Comparison of ENCODE assay signal across 8 mouse cellular contexts in genomic region chr10:5841369-5841768, GRCm38 (mm10). TPM values are rescaled to one million over a fixed set of nuclear protein-coding genes. Genes with fewer than 3 reads are reported as not detected.
DNase-seq lines count a peak whose midpoint lies in the region; ATAC-seq and TF ChIP-seq lines count a peak whose summit lies in the region.

No protein-coding gene starts in this region.

- no peak for TF ChIP-seq POLR2A in limb, embryonic 14.5 days (IDR thresholded peaks at IDR 0.05; ENCODE audit: borderline replicate concordance, extremely low read depth, insufficient read depth, insufficient read length)
- no peak for TF ChIP-seq POLR2A in spleen, adult 2 months (IDR thresholded peaks at IDR 0.05; ENCODE audit: low read depth, low read length)

- H3K36me3 ChIP-seq in forebrain, embryonic 14.5 days (ENCODE audit: control insufficient read depth, insufficient read depth, low read length) = no peaks in the 10 kb centered on the region
- no peaks in the 10 kb centered on the region for H3K36me3 ChIP-seq in forebrain, embryonic 11.5 days (ENCODE audit: control insufficient read depth, insufficient read depth, low read length)
- no peaks in the 10 kb centered on the region for H3K36me3 ChIP-seq in midbrain, embryonic 10.5 days
- H3K36me3 ChIP-seq in midbrain, embryonic 11.5 days (ENCODE audit: control insufficient read depth, insufficient read depth, low read length) = no peaks in the 10 kb centered on the region
- no peaks in the 10 kb centered on the region for H3K36me3 ChIP-seq in embryonic facial prominence, embryonic 14.5 days (ENCODE audit: control insufficient read depth, insufficient read depth, low read length)
- no peaks in the 10 kb centered on the region for H3K36me3 ChIP-seq in limb, embryonic 14.5 days (ENCODE audit: control insufficient read depth, insufficient read depth, low read length)
- no peaks in the 10 kb centered on the region for H3K36me3 ChIP-seq in spleen, adult 2 months (ENCODE audit: control insufficient read depth, insufficient read depth, low read length)

- H3K9ac ChIP-seq in forebrain, embryonic 14.5 days (ENCODE audit: low read length) = no peak overlapping the region
- no peak overlapping the region for H3K9ac ChIP-seq in forebrain, embryonic 11.5 days (ENCODE audit: low read length)
- no peak overlapping the region for H3K9ac ChIP-seq in midbrain, embryonic 11.5 days (ENCODE audit: low read length)
- no peak overlapping the region for H3K9ac ChIP-seq in embryonic facial prominence, embryonic 14.5 days (ENCODE audit: low read depth, low read length)
- no peak overlapping the region for H3K9ac ChIP-seq in limb, embryonic 14.5 days (ENCODE audit: low read depth, low read length, severe bottlenecking)

- DNase-seq in forebrain, embryonic 14.5 days (ENCODE audit: low spot score) = peak; percentile 75
- no peak for DNase-seq in forebrain, embryonic 11.5 days (ENCODE audit: low spot score)
- DNase-seq in midbrain, embryonic 10.5 days (ENCODE audit: low spot score) = peak; percentile 37
- no peak for DNase-seq in midbrain, embryonic 11.5 days (ENCODE audit: low spot score, missing footprints)
- DNase-seq in adipocyte (ENCODE audit: low spot score) = peak; percentile 77
- peak; percentile 83 for DNase-seq in embryonic facial prominence, embryonic 14.5 days (ENCODE audit: low spot score)
- DNase-seq in limb, embryonic 14.5 days (ENCODE audit: low spot score) = peak; percentile 79
- DNase-seq in spleen, adult 2 months (ENCODE audit: low read depth in 1 of 2, low spot score in 2 of 2) = peak; percentile 58 to 59

- H3K4me2 ChIP-seq in forebrain, embryonic 14.5 days (ENCODE audit: low read length) = no peak overlapping the region
- no peak overlapping the region for H3K4me2 ChIP-seq in forebrain, embryonic 11.5 days (ENCODE audit: low read depth, low read length, severe bottlenecking)
- no peak overlapping the region for H3K4me2 ChIP-seq in midbrain, embryonic 11.5 days
- no peak overlapping the region for H3K4me2 ChIP-seq in embryonic facial prominence, embryonic 14.5 days (ENCODE audit: low read depth, low read length)
- no peak overlapping the region for H3K4me2 ChIP-seq in limb, embryonic 14.5 days (replicated peaks; ENCODE audit: low read depth, low read length, severe bottlenecking)

- H3K4me3 ChIP-seq in forebrain, embryonic 14.5 days (ENCODE audit: low read depth, low read length) = no peak overlapping the region
- H3K4me3 ChIP-seq in forebrain, embryonic 11.5 days (ENCODE audit: low read depth, low read length) = no peak overlapping the region
- H3K4me3 ChIP-seq in midbrain, embryonic 10.5 days = no peak overlapping the region
- no peak overlapping the region for H3K4me3 ChIP-seq in midbrain, embryonic 11.5 days (ENCODE audit: low read depth, low read length)
- no peak overlapping the region for H3K4me3 ChIP-seq in embryonic facial prominence, embryonic 14.5 days (ENCODE audit: low read depth, low read length)
- no peak overlapping the region for H3K4me3 ChIP-seq in limb, embryonic 14.5 days (replicated peaks; ENCODE audit: low read length)
- no peak overlapping the region for H3K4me3 ChIP-seq in spleen, adult 2 months (ENCODE audit: extremely low read depth, insufficient read depth, insufficient read length)

- H3K4me1 ChIP-seq in forebrain, embryonic 14.5 days (ENCODE audit: control insufficient read depth, insufficient read depth, low read length) = no peaks in the 10 kb centered on the region
- no peaks in the 10 kb centered on the region for H3K4me1 ChIP-seq in forebrain, embryonic 11.5 days (replicated peaks; ENCODE audit: control insufficient read depth, insufficient read depth, low read length)
- no peaks in the 10 kb centered on the region for H3K4me1 ChIP-seq in midbrain, embryonic 10.5 days
- H3K4me1 ChIP-seq in midbrain, embryonic 11.5 days (ENCODE audit: control insufficient read depth, insufficient read depth, low read length) = no peaks in the 10 kb centered on the region
- H3K4me1 ChIP-seq in embryonic facial prominence, embryonic 14.5 days (ENCODE audit: control insufficient read depth, insufficient read depth, low read length) = no peaks in the 10 kb centered on the region
- no peaks in the 10 kb centered on the region for H3K4me1 ChIP-seq in limb, embryonic 14.5 days (ENCODE audit: control insufficient read depth, insufficient read depth, low read length)
- H3K4me1 ChIP-seq in spleen, adult 2 months (ENCODE audit: control insufficient read depth, insufficient read depth, insufficient read length) = no peaks in the 10 kb centered on the region

- H3K27ac ChIP-seq in forebrain, embryonic 14.5 days (ENCODE audit: low read depth, low read length) = no peak overlapping the region
- no peak overlapping the region for H3K27ac ChIP-seq in forebrain, embryonic 11.5 days (ENCODE audit: low read depth, low read length)
- H3K27ac ChIP-seq in midbrain, embryonic 10.5 days (replicated peaks) = no peak overlapping the region
- H3K27ac ChIP-seq in midbrain, embryonic 11.5 days (ENCODE audit: low read depth, low read length) = no peak overlapping the region
- no peak overlapping the region for H3K27ac ChIP-seq in embryonic facial prominence, embryonic 14.5 days (replicated peaks; ENCODE audit: low read depth, low read length)
- no peak overlapping the region for H3K27ac ChIP-seq in limb, embryonic 14.5 days (replicated peaks; ENCODE audit: low read depth, low read length)
- no peak overlapping the region for H3K27ac ChIP-seq in spleen, adult 2 months (ENCODE audit: insufficient read depth, low read length)

- WGBS in forebrain, embryonic 14.5 days = 80% methylated on average over 4 of the region's 4 CpGs
- WGBS in forebrain, embryonic 11.5 days = 88% methylated on average over 4 of the region's 4 CpGs
- 77% methylated on average over 4 of the region's 4 CpGs for WGBS in midbrain, embryonic 10.5 days
- WGBS in midbrain, embryonic 11.5 days = 82% methylated on average over 4 of the region's 4 CpGs
- 83% methylated on average over 4 of the region's 4 CpGs for WGBS in embryonic facial prominence, embryonic 14.5 days
- WGBS in limb, embryonic 14.5 days = 88% methylated on average over 4 of the region's 4 CpGs
- WGBS in spleen, adult 2 months = 81% methylated on average over 4 of the region's 4 CpGs

- no peaks in the 10 kb centered on the region for H3K9me3 ChIP-seq in forebrain, embryonic 14.5 days (replicated peaks; ENCODE audit: control insufficient read depth, low read length)
- H3K9me3 ChIP-seq in forebrain, embryonic 11.5 days (ENCODE audit: control insufficient read depth, low read length) = no peaks in the 10 kb centered on the region
- H3K9me3 ChIP-seq in midbrain, embryonic 10.5 days (replicated peaks) = no peaks in the 10 kb centered on the region
- H3K9me3 ChIP-seq in midbrain, embryonic 11.5 days (ENCODE audit: control insufficient read depth, low read length) = no peaks in the 10 kb centered on the region
- no peaks in the 10 kb centered on the region for H3K9me3 ChIP-seq in embryonic facial prominence, embryonic 14.5 days (ENCODE audit: control insufficient read depth, low read length)
- H3K9me3 ChIP-seq in limb, embryonic 14.5 days (ENCODE audit: control insufficient read depth, low read length) = no peaks in the 10 kb centered on the region

- TF ChIP-seq CTCF in spleen, adult 2 months (IDR thresholded peaks at IDR 0.05; ENCODE audit: extremely low read depth, insufficient read depth, insufficient read length, insufficient replicate concordance) = peak; percentile 29; the same call in 1 of the 2 replicates

- no peaks in the 10 kb centered on the region for H3K27me3 ChIP-seq in forebrain, embryonic 14.5 days (replicated peaks; ENCODE audit: control insufficient read depth, insufficient read depth, low read length)
- H3K27me3 ChIP-seq in forebrain, embryonic 11.5 days (ENCODE audit: control insufficient read depth, insufficient read depth, low read length) = no peaks in the 10 kb centered on the region
- H3K27me3 ChIP-seq in midbrain, embryonic 10.5 days (ENCODE audit: low read depth, poor library complexity, severe bottlenecking) = no peaks in the 10 kb centered on the region
- no peaks in the 10 kb centered on the region for H3K27me3 ChIP-seq in midbrain, embryonic 11.5 days (ENCODE audit: control insufficient read depth, insufficient read depth, low read length)
- H3K27me3 ChIP-seq in embryonic facial prominence, embryonic 14.5 days (replicated peaks; ENCODE audit: control insufficient read depth, insufficient read depth, low read length) = no peaks in the 10 kb centered on the region
- H3K27me3 ChIP-seq in limb, embryonic 14.5 days (ENCODE audit: control insufficient read depth, insufficient read depth, low read length) = no peaks in the 10 kb centered on the region
- H3K27me3 ChIP-seq in spleen, adult 2 months (ENCODE audit: control insufficient read depth, insufficient read depth, low read length) = no peaks in the 10 kb centered on the region

- ATAC-seq in forebrain, embryonic 14.5 days = peak; percentile 48
- ATAC-seq in forebrain, embryonic 11.5 days (replicated peaks; ENCODE audit: low FRiP score) = no peak
- ATAC-seq in midbrain, embryonic 11.5 days (ENCODE audit: low FRiP score) = no peak
- ATAC-seq in embryonic facial prominence, embryonic 14.5 days (ENCODE audit: low read depth) = no peak
- no peak for ATAC-seq in limb, embryonic 14.5 days (ENCODE audit: low FRiP score, low read depth)

RNA-seq across cellular contexts. Expression of gene Mtrf1l, which starts 17.7 kb away (rescaled TPM):
- 11.6 and 14.8 TPM in 2 replicates for polyA plus RNA-seq in forebrain, embryonic 14.5 days (2014; fragmentation: Nextera tagmentation; extraction: Ambion mirVana)
- polyA plus RNA-seq in forebrain, embryonic 11.5 days (2014; fragmentation: Nextera tagmentation; extraction: Ambion mirVana) = 12.9 and 15.3 TPM in 2 replicates
- 13.1 and 13.6 TPM in 2 replicates for polyA plus RNA-seq in midbrain, embryonic 10.5 days (2016; fragmentation: Nextera tagmentation; extraction: Ambion mirVana)
- polyA plus RNA-seq in midbrain, embryonic 11.5 days (2014; fragmentation: Nextera tagmentation; extraction: Ambion mirVana) = 16.2 and 17.0 TPM in 2 replicates
- polyA plus RNA-seq in embryonic facial prominence, embryonic 14.5 days (2014; fragmentation: Nextera tagmentation; extraction: Ambion mirVana) = 14.7 and 18.4 TPM in 2 replicates
- polyA plus RNA-seq in limb, embryonic 14.5 days (2012; rRNA removed) = 5.1 and 10.0 TPM in 2 replicates
- polyA plus RNA-seq in limb, embryonic 14.5 days (2014; fragmentation: Nextera tagmentation; extraction: Ambion mirVana) = 17.3 and 17.7 TPM in 2 replicates
- 1.9 and 2.2 TPM in 2 replicates for polyA plus RNA-seq in spleen, adult 2 months (2012; rRNA removed)

RNA-seq across cellular contexts. Expression of gene Fbxo5, which starts 36.0 kb away (rescaled TPM):
- 32.4 and 43.7 TPM in 2 replicates for polyA plus RNA-seq in forebrain, embryonic 14.5 days (2014; fragmentation: Nextera tagmentation; extraction: Ambion mirVana)
- polyA plus RNA-seq in forebrain, embryonic 11.5 days (2014; fragmentation: Nextera tagmentation; extraction: Ambion mirVana) = 90.4 and 101 TPM in 2 replicates
- polyA plus RNA-seq in midbrain, embryonic 10.5 days (2016; fragmentation: Nextera tagmentation; extraction: Ambion mirVana) = 99.5 and 114 TPM in 2 replicates
- polyA plus RNA-seq in midbrain, embryonic 11.5 days (2014; fragmentation: Nextera tagmentation; extraction: Ambion mirVana) = 94.5 and 96.7 TPM in 2 replicates
- 44.8 and 56.7 TPM in 2 replicates for polyA plus RNA-seq in embryonic facial prominence, embryonic 14.5 days (2014; fragmentation: Nextera tagmentation; extraction: Ambion mirVana)
- polyA plus RNA-seq in limb, embryonic 14.5 days (2012; rRNA removed) = 30.4 and 43.5 TPM in 2 replicates
- polyA plus RNA-seq in limb, embryonic 14.5 days (2014; fragmentation: Nextera tagmentation; extraction: Ambion mirVana) = 52.7 and 58.3 TPM in 2 replicates
- polyA plus RNA-seq in spleen, adult 2 months (2012; rRNA removed) = 2.9 and 3.5 TPM in 2 replicates

Comparison
In these comparisons a context has a peak if more than half of its experiments do, and no peak if none do; other contexts are left out.
1. DNase-seq: peak in forebrain, embryonic 14.5 days (single experiment), midbrain, embryonic 10.5 days (single experiment), adipocyte (single experiment), embryonic facial prominence, embryonic 14.5 days (single experiment), limb, embryonic 14.5 days (single experiment) and spleen, adult 2 months (2 of 2); none in forebrain, embryonic 11.5 days (single experiment) and midbrain, embryonic 11.5 days (single experiment).